Mouse (Mus musculus) layer of hippocampus, adult 11-12 months (tissue): Measurements from ENCODE around the gene Gm10147.
"Not testable (repeated sequence)": the region's sequence is repeated elsewhere in the genome, so short reads cannot be mapped to it uniquely, and the experiment has no call there.

ENCODE experiments used
- DNase-seq: peaks from one replicate; pipeline ENCODE4 v3.0.0; 2022; ENCODE audit warnings: low spot score

Gene Gm10147

GRCm38 (mm10) chrX:28607742-28608141 lies at the start of gene Gm10147:
Gene Gm10147, minus strand, starts transcription at chrX:28607842.
- DNase-seq: not testable (repeated sequence)
